Mouse (Mus musculus): ENCODE measurements around the gene Prkg1. TPM values are rescaled to one million over a fixed set of nuclear protein-coding genes. Genes with fewer than 3 reads are reported as not detected.

The Prkg1 gene
- polyA plus RNA-seq, 1 experiment from 2014 or later: 2.5 TPM

DNA sequence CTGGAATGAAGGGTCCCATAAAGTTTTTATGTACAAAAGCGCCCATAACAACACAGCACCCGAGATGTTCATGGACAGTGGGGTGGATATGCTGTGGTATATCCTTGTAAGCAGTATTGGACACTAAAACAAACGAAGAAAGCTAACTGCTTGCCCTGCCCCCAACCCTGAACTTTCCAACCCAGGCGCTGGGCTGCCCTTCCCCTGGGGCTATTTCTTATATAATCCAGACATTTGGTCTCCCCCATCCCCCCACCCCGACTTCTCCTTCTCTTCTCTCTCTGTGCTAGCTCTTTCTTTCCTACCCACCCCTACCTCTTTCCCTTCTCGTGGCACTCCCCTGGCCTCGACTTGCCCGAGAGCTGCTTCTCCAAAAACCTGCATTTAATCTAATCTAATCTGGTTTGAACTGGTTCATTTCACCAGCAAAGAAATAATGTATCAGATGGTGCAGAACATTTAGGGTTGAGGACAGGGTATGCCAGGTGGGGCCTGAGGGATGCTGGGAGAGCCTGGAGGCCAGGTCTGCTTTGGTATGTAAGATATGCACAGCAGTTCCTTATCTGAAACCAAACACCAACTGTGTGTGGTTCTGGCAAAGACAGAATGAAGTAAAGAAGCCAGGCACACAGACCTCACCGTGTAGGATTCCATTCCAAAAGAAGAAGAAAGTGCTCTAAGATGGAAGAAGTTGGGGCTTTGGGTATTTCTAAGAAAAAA lies 657.8 kb downstream of the Prkg1 start:
- H3K36me3 ChIP-seq (ENCODE audit: inconsistent target): no peaks in the 10 kb centered on the region
- no peak overlapping the region for H3K27ac ChIP-seq
- no peaks in the 10 kb centered on the region for H3K79me2 ChIP-seq (ENCODE audit: inconsistent target)
- H3K4me3 ChIP-seq (ENCODE audit: inconsistent target): no peak overlapping the region
- 78% methylated on average over 9 of the region's 9 CpGs for WGBS (ENCODE audit: missing documents)

DNA sequence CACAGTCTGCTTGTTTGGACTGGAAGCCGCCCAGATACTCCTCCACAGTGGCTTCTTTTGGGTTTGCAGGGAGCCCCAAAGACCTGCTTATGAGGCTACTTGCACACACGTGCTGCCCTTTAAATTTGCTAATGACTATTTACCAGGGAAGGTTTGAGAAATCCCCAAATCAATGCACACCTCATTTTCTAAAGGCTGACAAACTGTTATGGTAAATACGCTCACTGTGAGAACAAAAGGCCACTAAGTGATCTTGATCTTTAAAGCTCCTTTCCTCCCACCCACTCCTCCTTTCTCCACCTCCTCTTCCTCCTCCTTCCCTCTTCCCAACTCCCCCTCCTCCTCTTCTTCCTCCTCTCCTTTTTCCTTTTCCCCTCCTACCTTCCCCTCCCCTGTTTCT lies 658.8 kb downstream of the Prkg1 start:
- H3K36me3 ChIP-seq (ENCODE audit: inconsistent target): no peaks in the 10 kb centered on the region
- H3K4me3 ChIP-seq (ENCODE audit: inconsistent target): no peak overlapping the region
- 91% methylated on average over 3 of the region's 3 CpGs for WGBS (ENCODE audit: missing documents)
- no peaks in the 10 kb centered on the region for H3K79me2 ChIP-seq (ENCODE audit: inconsistent target)
- no peak overlapping the region for H3K27ac ChIP-seq

DNA sequence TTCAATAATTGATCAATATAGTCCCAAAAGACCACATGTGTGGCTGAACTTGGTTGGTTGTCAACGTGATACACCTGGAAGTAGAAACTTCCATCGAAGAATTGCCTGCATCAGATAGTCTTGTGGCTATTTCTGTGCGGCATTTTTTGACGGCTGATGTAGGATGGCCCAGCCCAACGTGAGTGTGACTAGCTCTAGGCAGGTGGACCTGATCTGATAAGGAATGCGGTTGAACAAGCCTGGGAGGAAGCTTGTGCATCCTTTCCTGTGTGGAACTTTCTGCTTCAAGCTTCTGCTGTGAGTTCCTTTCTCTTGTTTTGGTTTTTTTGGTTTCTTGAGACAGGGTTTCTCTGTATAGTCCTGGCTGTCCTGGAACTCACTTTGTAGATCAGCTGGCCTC lies 660.1 kb downstream of the Prkg1 start:
- Histone ChIP-seq H3K79me2 (ENCODE audit: inconsistent target) (no peaks in the 10 kb centered on the region), H3K36me3 (ENCODE audit: inconsistent target) (no peaks in the 10 kb centered on the region), H3K27ac (no peak overlapping the region), H3K4me3 (ENCODE audit: inconsistent target) (no peak overlapping the region)
- WGBS (ENCODE audit: missing documents): 48% methylated on average over 6 of the region's 6 CpGs

DNA sequence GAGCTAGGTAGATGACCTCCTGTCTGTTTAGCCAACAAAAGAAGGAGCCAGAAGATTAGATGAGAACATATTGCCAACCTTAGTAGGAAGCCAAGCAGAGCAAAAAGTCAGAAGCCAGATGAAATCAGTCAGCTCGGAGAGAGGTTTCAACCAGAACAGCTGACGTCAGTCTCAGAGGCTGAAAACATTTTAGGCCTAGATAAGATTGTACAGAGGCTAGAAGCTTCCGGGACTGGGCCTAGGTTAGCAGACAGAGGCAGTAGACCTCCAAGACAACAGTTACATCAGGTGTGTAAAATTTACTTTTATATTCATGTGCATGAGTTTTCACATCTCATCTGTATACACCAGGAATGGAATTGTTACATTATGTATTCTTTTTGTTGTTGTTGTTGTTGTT lies 665.5 kb downstream of the Prkg1 start:
- no peaks in the 10 kb centered on the region for H3K79me2 ChIP-seq (ENCODE audit: inconsistent target)
- no peak overlapping the region for H3K27ac ChIP-seq
- no peak overlapping the region for H3K4me3 ChIP-seq (ENCODE audit: inconsistent target)
- H3K36me3 ChIP-seq (ENCODE audit: inconsistent target): no peaks in the 10 kb centered on the region
- WGBS (ENCODE audit: missing documents): 96% methylated on average over 3 of the region's 3 CpGs

DNA sequence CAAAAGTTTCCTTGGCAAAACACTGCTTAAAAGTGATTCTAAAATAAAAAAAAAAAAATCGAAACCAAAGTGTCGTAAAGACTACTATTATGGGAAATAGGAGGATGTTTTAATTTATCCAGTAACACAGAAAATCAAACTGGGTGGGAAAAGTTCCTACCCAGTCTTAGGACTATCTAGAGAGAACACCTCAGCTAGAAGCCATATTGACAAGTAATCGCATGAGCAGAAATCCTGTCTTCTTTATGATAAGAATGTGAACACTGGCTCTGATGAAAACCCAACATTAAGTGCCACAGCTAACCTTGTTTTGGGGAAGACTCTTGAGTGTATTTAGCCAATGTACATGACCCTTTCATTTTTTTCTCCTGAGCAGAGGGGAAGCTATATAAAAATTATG lies 667.0 kb downstream of the Prkg1 start:
- no peak overlapping the region for H3K4me3 ChIP-seq (ENCODE audit: inconsistent target)
- no peaks in the 10 kb centered on the region for H3K36me3 ChIP-seq (ENCODE audit: inconsistent target)
- H3K79me2 ChIP-seq (ENCODE audit: inconsistent target): no peaks in the 10 kb centered on the region
- WGBS (ENCODE audit: missing documents): 89% methylated on average over 3 of the region's 3 CpGs
- H3K27ac ChIP-seq: no peak overlapping the region

DNA sequence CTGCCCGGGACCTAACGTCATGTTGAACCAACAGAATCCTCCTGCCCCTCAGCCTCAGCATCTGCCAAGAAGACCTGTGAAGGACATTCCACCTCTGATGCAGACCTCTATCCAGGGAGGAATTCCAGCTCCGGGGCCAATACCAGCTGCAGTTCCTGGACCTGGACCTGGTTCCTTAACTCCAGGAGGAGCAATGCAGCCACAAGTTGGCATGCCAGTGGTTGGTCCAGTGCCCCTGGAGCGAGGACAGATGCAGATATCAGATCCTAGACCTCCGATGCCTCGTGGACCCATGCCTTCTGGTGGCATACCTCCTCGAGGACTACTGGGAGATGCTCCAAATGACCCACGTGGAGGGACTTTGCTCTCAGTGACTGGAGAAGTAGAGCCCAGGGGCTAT lies 681.1 kb downstream of the Prkg1 start:
- 96% methylated on average over 8 of the region's 8 CpGs for WGBS (ENCODE audit: missing documents)

DNA sequence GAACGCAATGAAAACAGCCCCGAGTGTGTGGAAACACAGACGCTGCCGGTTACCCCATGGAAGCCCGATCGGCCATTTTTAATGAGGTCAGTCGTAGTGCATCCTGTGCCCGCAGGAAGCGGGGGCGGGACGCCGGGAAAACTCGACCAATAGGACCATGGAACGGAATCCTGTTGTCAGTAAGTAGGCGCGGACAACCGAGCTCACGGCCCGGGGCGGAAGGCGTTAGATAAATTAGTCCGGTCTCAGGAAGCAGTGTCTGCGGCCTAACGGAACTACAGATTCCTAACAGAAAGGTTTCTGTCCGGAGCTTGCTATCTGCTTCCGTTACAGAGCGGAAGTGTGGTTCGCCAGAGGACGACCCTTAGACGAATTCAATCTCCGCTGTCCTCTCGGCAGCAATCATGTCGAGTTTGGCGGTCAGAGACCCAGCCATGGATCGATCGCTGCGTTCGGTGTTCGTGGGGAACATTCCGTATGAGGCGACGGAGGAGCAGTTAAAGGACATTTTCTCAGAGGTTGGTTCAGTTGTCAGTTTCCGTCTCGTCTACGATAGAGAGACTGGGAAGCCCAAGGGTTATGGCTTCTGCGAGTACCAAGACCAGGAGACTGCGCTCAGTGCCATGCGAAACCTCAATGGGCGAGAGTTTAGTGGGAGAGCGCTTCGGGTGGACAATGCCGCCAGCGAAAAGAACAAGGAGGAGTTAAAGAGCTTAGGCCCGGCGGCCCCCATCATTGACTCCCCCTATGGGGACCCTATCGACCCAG lies 682.0 kb downstream of the Prkg1 start, which contains the start of gene Cstf2t:
Cstf2t (plus strand) TSS at position 176 of the 768 bp plus-strand sequence.
- H3K79me2 ChIP-seq (ENCODE audit: inconsistent target): peaks cover 30% of the 10 kb centered on the region
- peak within 1 kb of the TSS; percentile 70 for H3K27ac ChIP-seq
- peak within 1 kb of the TSS; percentile 96 for H3K4me3 ChIP-seq (ENCODE audit: inconsistent target)
- H3K36me3 ChIP-seq (ENCODE audit: inconsistent target): 0 out of 2 replicates have a peak, but pooled peaks cover 6% of the 10 kb centered on the region
- WGBS (ENCODE audit: missing documents): 2% methylated on average over 52 of the region's 56 CpGs

More for the DNA sequence above, 681.1 kb downstream of the Prkg1 start:
- no peak overlapping the region for H3K27ac ChIP-seq
- peaks cover 30% of the 10 kb centered on the region for H3K79me2 ChIP-seq (ENCODE audit: inconsistent target)
- H3K36me3 ChIP-seq (ENCODE audit: inconsistent target): 0 out of 2 replicates have a peak, but pooled peaks cover 6% of the 10 kb centered on the region
- H3K4me3 ChIP-seq (ENCODE audit: inconsistent target): peak overlapping the region; percentile 96; the same call in 1 of the 2 replicates

DNA sequence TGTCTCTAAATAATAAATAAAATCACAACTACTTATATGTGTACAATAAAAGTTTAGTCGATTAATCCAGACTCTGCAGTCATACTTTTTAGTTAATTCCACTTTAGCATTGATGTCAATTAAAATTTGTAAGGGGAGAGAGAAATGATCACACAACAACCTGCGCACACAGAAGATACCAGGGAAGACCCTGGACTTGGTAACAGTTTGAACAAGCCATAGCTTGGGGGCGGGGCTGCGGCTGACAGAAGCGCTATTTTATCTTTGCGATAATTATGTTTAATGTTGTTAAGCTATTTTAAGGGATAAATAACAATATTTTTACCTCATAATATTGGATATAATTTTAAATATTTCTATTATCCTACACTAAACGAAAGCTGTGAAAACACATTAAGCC lies 682.6 kb downstream of the Prkg1 start:
- H3K36me3 ChIP-seq (ENCODE audit: inconsistent target): 0 out of 2 replicates have a peak, but pooled peaks cover 6% of the 10 kb centered on the region
- peak overlapping the region; percentile 70 for H3K27ac ChIP-seq
- peak overlapping the region; percentile 96 for H3K4me3 ChIP-seq (ENCODE audit: inconsistent target)
- WGBS (ENCODE audit: missing documents): 20% methylated on average over 7 of the region's 7 CpGs
- H3K79me2 ChIP-seq (ENCODE audit: inconsistent target): peaks cover 30% of the 10 kb centered on the region

DNA sequence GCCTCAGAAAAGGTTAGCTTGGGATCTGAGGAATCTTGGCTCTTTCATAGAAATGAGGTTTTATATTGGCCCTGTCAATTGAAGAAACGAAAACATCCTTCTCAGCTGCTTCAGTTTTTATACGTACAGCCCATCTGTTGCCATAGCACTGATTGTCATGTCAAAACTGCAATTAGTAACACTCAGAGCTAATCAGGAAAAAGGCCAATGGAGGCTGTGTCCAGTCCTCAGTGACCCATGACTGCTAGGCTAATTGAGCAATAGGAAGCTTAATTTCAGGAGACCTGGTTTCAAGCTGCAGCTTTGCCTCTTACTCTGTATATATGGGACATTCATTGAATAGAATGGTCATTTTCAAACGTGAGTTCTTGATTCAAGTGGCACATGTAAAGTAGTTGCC lies 686.6 kb downstream of the Prkg1 start:
- H3K79me2 ChIP-seq (ENCODE audit: inconsistent target): peaks cover 4% of the 10 kb centered on the region
- no peak overlapping the region for H3K27ac ChIP-seq
- no peak overlapping the region for H3K4me3 ChIP-seq (ENCODE audit: inconsistent target)
- WGBS (ENCODE audit: missing documents): 84% methylated on average over 3 of the region's 3 CpGs
- no peaks in the 10 kb centered on the region for H3K36me3 ChIP-seq (ENCODE audit: inconsistent target)

DNA sequence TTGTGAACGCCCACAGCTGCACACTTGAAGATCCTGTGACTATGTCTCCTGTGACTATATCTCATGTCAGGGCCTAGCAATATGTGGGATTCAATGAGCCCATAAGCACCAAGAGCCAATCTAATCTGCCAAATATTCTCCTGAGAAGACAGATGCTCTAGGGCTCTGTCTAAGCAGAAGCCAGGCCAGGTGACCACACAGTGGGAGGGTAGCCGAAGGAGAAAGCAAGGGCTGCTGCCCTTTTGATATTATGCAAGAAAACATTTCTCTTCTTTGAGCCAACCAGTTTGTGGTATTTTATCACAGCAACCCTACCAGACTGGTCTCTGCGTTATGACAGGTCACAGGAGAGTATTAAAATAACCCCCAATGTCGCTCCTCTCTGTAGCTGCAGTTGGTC lies 688.7 kb downstream of the Prkg1 start:
- H3K4me3 ChIP-seq (ENCODE audit: inconsistent target): no peak overlapping the region
- no peaks in the 10 kb centered on the region for H3K79me2 ChIP-seq (ENCODE audit: inconsistent target)
- H3K36me3 ChIP-seq (ENCODE audit: inconsistent target): no peaks in the 10 kb centered on the region
- no peak overlapping the region for H3K27ac ChIP-seq
- 89% methylated on average over 4 of the region's 4 CpGs for WGBS (ENCODE audit: missing documents)

DNA sequence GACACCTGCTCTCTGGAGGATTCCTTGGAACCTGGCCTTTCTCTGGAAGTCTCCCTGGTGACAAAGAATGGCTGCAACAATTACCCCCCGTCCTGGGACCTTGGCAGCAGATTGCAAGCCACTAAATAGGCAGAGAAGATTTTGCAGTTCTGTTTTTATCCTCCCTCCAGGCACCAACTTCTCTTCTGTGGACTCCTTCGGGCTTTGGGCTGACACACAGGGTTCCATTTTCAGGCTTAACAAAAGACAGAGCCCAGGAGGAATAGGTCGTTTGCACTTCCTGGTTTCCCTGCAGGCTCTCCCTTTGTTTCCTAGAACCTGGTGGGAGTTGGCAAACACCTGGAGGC lies 690.1 kb downstream of the Prkg1 start:
- Histone ChIP-seq H3K27ac (no peak overlapping the region), H3K36me3 (ENCODE audit: inconsistent target) (no peaks in the 10 kb centered on the region), H3K79me2 (ENCODE audit: inconsistent target) (no peaks in the 10 kb centered on the region), H3K4me3 (ENCODE audit: inconsistent target) (no peak overlapping the region)
- 68% methylated on average over 3 of the region's 3 CpGs for WGBS (ENCODE audit: missing documents)

DNA sequence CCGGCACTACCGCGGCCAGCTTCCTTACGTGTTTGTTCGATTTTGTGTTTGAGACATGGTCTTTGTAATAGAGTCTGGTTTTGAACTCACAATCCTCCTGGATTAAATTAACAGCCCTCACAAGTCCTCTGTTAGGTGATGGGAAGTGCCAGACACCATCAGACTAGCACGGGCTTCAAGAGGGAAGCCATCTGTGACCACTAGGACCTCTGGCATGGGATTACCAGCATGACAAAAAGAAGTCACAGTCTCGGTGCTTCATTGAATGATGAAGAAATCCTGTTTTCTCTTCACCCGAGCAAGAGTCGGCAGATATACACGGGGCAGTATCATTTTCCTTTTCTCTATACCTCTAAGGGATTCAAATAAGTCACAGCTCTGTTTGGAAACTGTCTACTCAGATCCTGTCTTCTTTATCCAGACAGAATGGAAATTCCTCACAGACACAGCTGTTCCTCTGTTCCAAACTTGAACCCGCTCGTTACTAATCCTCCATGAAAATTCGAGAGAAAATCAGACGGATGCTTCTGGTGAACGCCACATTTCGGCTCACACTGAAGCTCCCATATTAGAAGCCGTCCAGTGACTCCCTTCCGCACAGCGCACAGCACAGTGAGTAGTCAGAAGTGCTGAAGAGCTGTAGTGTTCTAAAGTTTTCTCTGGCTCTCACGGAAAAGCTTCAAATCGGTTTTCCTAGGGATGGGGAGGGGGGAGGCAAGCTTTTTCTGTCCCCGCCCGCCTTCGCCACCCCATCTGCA lies 690.7 kb downstream of the Prkg1 start:
- Histone ChIP-seq H3K4me3 (ENCODE audit: inconsistent target) (no peak overlapping the region), H3K36me3 (ENCODE audit: inconsistent target) (no peaks in the 10 kb centered on the region), H3K79me2 (ENCODE audit: inconsistent target) (no peaks in the 10 kb centered on the region), H3K27ac (no peak overlapping the region)
- WGBS (ENCODE audit: missing documents): 89% methylated on average over 24 of the region's 24 CpGs

DNA sequence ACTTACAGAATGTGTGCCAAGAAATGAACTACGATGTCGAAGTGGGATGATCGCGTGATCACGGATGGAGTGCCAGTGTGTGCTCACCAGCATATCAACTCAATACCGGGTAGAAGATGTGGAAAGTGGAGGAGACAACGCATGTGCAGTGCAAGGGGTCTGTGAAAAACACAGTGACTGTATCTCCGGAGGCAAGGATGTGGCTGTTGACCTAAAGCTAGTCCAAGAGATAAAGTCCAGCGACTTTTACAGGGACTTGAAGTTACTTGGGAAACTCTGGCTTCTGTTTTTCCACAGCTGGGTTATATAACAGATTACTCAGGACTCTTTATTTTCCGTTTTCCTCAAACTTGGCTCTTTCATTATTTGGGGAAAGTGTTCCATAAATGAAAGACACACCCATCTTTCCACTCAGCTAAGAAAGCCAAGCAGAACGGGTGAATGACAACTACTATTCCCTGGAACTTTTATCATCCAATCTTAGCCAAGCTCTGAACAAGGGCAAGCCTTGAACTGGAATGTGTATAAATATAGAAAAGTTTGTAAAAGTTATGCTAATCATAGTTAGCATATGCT lies 699.5 kb downstream of the Prkg1 start:
- no peak overlapping the region for H3K4me3 ChIP-seq (ENCODE audit: inconsistent target)
- no peaks in the 10 kb centered on the region for H3K36me3 ChIP-seq (ENCODE audit: inconsistent target)
- 94% methylated on average over 11 of the region's 11 CpGs for WGBS (ENCODE audit: missing documents)
- no peak overlapping the region for H3K27ac ChIP-seq
- H3K79me2 ChIP-seq (ENCODE audit: inconsistent target): no peaks in the 10 kb centered on the region

DNA sequence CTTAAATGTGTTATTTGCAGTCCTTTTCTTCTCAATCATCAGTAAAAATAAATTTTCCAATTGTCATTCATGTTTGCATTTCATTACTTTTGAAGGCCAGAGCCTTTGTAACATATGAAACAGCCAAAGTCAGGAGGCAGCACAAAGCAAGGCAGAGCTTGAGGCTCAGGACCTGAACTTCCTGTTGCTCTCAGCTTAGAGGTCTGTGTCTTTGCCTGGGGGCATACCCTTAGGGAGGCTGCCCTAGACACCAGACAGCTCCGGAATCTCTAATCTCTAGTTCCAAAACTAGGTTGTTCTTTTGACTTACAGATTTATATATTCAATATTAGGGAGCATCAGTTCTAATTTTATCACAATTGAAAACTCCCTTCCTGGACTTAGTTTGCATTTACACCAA lies 700.1 kb downstream of the Prkg1 start:
- Histone ChIP-seq H3K27ac (no peak overlapping the region), H3K4me3 (ENCODE audit: inconsistent target) (no peak overlapping the region), H3K36me3 (ENCODE audit: inconsistent target) (no peaks in the 10 kb centered on the region), H3K79me2 (ENCODE audit: inconsistent target) (no peaks in the 10 kb centered on the region)
- WGBS (ENCODE audit: missing documents): 75% methylated on average over 1 of the region's 1 CpGs
